Mouse (Mus musculus) thymus, postnatal 25 days (tissue): ENCODE measurements around the gene Rcsd1.
A peak's percentile ranks its signal among the peaks of the same experiment; 100 is the strongest.

Experiments used
- DNase-seq: peaks from one replicate; pipeline ENCODE4 v3.0.0; 2022

The Rcsd1 gene

DNA sequence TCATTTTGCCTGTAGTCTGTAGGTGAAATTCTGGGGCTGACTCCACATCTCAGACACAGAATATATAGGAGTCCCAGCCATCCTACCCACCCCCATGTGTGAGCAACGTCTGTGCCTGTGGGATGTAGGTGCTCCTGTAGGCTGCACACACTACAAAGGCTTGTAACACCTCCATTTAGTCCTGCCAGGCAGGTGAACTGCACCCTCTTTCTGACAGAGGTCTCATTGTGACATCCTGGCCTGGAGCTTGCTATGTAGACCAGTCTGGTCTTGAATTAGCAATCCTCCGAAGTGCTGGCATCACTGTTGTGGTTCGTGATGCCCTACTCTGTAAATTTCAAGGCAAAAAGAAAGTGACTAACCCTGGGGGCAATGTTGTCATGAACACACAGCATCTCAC lies 48.4 kb downstream of the Rcsd1 start:
- DNase-seq: no peak

DNA sequence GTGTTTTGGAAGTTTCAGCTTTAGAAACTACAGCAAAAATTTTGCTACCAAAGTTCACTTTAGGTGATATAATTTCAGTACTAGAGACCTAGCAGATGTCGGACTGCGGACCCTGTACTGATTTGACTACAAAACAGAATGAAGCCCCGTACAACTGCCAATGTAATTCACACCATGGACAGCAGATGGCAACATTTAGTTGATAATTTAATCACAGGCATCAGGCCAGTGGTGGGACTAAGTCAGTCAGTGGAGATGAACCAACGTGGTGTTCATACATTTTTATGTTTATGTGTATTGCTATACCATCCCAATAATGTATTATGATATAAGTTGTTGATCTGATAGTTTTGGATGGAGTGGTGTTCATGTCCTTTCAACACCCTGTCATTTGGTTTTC lies 48.8 kb downstream of the Rcsd1 start:
- peak; percentile 61 for DNase-seq

DNA sequence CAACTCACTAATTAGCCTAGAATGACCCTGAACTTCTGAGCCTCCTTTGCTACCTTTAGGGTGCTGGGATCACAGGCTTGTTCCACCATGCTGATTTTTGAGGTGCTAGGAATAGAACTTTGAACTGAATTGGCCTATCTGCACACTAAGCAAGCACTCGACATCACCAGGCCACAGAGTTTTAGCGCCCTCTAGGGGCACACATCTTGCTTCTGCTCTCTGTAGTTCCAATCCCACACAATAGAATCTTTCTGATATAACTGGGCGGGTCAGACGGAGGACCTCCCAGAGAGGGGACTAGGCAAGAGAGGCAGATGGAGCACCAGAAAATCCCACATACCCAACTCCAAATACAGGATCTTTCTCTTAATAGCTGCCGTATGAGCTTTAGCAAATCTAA lies 51.0 kb downstream of the Rcsd1 start:
- DNase-seq: peak; percentile 64

DNA sequence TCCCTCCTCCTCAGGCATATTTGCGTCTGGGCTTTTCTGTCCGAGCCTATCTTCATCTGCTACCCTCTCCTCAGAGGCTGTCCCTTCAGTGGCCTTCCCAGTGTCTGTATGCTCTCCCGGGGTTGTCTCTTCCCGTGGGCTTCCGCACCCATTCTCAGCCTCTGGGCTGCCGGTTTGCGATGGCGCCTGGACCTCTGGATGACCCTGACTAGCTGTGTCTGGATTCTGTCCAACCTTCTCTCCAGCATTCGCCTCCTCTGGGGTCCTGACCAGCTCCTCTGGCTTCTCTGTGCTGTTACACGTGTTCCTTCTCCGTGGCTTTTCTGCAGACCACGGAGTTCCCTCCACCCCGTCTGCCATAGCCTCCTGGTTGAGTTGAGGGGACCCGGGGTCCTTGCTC lies 54.1 kb downstream of the Rcsd1 start:
- DNase-seq: no peak

DNA sequence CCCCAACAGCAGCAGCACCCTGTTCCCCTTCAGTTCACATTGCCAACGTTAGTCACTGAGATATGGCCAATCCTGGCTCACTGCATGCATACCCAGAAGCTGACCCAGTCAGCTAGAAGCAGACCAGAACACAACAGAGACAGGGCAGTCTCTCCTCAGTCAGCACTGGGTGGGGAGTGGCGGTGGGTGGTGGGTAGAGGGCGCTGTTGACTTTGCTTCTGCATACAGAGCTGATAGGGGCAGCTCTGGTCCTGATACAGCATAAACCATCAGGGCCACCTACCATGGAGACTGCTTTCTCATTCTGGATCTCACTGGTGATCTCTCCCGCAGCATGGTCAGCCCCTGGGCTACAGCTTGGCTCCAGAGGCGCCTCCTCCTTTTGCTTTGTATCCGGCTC lies 54.5 kb downstream of the Rcsd1 start:
- peak; percentile 60 for DNase-seq

DNA sequence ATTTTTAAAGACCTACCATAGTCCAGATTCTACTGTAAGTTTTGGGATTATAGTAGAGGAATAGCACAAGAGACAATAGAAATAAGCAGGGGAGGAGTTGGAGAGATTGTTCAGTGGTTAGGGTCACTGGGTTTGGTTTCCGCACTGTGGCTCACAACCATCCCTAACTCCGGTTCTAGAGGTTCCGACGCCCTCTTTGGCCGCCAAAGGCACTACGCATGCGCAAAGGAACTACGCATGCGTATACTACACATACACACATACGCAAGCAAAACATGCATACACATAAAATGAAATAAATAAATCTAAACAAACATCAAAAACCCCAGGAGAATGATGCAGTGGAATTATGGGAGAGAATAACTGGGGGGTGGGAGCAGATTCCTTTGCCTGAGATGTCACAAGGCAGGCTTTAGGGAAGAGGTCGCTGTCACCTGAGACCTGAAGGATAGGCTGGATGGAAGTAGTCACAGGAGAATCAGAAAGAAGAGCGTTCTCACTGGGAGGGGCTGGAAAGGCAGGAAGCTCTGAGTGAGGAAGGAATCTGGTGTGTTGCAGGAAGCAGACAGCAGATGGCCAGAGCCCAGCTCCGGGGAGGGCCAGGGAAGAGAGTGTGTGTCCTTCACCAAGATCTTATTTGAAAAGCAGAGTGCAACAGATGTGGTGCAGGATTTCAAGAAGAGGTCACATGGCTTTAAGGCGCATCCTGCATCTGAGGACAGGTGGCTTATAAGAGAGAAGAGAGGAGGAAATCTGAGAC lies 56.3 kb downstream of the Rcsd1 start:
- DNase-seq: no peak

DNA sequence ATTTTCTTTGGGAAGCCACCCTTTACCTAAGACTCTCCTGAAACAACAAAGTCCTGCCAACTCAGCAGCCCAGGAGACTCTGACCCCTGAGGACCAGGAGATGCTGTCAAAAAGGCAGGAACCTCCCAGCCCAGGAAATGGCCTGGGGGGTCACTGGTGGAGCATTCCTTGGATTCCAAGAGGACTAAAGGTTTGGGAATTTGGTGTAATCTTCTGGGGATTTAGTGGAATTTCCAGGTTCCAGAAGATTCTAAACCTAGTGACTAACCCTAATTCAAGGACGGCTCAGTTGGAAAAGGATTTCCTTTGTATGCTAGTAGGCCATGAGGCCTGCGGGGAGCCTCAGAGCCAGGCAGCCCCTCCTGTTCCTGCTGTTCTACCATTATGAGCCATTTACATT lies 57.0 kb downstream of the Rcsd1 start:
- no peak for DNase-seq

DNA sequence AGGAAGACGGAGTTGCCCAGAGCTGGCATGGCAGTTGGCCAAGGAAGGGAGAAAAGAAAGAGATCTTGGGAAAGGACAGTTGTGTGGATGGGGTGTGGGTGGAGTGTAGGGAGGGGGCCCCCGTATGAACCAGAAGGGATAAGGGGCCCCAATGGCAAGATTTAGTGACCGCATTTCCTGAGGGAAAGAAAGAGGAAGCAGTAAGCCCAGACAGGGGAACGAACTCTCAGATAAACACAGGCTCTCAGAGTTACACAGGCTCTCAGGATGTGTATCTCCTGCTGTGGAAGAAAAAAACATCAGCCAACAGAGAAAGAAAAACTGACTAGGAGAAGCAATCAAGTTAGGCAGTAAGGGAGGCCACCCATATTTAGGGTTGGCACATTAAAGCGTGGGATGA lies 58.4 kb downstream of the Rcsd1 start:
- no peak for DNase-seq

DNA sequence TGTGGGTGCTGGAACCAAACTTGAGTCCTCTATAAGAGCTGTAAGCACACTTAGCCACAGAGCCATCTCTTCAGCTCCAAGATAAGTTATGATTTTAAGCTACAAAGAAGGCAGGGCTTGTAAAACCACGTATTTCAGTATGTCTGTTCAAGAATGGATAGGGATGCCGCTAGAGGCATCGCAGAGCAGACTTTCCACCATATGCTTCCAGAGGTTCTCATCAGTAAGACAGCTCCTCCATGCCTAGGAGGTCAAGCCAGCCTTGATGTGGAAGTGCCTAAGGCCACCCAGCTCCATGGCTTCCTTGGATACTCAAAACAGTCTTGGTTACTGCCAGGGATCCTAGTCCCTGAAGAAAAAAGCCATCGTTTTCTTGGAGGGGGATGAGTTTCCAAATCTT lies 64.5 kb downstream of the Rcsd1 start:
- DNase-seq: no peak

DNA sequence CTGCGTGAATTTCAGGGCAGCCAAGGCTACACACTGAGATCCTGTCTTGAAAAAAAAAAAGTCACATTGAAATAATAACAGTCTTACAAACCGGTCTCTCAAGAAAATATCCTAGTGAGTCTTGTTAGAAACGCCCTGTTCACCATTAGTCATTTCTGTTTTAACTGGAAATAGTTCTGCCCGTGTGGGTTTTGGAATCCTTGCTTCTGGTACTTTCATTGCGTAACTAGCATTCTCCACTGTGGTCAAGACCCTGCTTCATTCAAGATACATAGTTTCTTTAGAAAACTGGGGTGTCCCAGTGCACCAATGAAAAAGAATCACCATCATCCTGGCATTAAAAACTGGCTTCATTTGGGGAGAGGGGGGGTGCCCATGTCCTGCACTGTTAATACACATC lies 65.8 kb downstream of the Rcsd1 start:
- no peak for DNase-seq

DNA sequence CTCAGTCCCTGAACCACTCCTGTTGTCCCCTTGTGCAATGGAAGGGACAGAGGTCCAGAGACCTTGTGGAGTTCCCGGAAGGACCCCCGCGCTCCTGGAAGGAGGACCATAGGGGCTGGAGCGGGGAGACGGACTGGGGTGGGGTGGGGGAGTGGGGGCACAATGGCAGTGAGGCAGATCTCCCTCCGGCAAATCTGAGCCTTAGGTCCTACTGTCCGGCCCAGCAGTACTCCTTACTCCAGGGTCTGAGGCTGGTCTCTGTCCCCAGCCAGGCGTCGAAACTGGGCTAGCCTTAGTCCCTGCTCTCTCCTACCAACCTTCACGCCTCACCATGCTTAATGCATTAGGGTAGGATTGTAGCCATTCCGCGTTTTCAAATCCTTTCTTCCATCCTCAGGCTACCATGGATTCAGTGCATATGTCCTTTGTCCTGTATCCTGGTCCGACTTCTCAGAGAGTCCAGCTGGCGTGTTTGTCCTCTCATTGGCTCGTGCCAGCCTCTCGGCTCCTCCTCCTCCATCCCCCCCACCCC lies 66.7 kb downstream of the Rcsd1 start:
- DNase-seq: no peak

DNA sequence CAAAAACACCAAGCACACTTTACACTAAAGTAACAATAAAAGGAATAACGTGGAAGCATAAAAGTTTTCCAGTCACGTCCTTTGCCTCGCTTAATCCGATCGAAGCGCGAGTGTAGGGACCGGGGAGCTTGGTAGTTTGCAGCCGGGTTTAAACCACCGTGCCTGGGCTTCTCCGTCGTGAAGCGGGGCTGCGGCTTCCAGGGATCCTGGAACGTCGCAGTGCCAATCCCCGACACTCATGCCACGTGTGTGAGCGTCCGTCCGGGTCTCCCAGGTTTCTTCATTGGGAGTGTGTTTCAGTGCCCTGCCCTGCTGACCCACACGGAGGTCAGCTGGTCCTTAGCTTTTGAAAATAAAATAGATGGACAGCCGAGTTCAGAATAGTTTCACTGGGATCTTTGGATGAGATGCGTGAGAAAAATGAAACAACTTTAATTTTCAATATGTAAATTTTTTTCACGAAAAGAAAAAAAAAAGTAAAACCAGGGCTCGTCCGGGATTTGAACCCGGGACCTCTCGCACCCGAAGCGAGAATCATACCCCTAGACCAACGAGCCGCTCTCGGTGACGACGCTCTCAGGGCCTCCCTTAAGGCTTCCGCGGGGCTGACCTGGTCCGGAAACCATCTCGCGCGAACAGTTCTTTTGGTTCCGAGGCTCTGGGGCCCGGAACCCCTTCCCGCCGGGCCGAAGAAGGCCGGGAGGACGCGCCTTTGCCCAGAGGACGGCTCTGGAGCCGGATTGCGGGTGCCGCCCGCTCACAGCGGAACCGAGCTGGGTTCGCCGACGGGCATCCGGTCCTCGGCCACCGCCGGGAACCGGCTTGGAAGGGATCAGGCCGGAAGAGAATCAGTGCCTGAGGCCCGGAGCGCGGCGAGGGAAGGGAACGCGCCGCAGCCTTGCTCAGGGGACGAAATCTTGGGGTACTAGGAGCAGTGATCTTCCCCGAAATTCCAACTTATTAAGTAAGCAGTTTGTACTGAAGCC lies 67.5 kb downstream of the Rcsd1 start:
- peak; percentile 86 for DNase-seq

DNA sequence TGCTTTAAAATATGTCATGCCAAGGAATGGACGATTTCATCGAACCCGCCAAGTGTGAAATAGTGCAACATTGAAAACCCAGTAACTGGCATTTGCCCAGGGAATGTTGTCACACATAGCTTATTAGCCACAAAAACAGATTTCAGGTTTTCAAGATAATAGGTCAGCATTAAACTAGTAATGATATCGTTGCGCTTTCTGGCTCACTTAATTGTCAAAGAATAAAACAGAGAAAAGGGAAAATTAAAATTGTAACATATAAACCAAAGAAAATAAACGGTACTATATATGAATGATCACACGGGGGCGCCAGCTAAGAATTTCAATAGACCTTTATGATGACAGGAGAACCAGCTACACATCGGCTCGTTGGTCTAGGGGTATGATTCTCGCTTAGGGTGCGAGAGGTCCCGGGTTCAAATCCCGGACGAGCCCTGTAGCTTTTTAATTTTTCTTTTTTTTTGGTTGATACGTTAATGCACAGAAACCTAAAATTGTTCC lies 68.2 kb downstream of the Rcsd1 start:
- peak; percentile 77 for DNase-seq

DNA sequence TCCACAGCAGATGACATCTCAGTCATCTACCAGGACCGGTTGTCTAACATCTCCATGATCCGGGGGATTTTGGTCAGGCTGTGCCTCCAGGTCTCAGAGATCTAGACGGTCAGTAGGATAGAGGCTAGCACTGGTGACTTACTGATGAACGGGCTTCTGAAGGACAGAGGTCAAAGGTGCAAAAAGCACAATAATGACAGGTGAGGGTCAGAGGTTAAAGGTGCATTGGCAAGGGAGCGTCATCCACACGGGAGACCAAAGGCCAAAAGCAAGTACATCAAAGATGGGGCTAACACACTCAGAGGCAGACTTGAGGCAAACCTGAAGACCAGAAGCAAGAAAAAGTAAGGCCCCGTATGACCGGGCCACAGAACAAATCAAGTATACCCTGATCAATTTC lies 73.3 kb downstream of the Rcsd1 start:
- no peak for DNase-seq

DNA sequence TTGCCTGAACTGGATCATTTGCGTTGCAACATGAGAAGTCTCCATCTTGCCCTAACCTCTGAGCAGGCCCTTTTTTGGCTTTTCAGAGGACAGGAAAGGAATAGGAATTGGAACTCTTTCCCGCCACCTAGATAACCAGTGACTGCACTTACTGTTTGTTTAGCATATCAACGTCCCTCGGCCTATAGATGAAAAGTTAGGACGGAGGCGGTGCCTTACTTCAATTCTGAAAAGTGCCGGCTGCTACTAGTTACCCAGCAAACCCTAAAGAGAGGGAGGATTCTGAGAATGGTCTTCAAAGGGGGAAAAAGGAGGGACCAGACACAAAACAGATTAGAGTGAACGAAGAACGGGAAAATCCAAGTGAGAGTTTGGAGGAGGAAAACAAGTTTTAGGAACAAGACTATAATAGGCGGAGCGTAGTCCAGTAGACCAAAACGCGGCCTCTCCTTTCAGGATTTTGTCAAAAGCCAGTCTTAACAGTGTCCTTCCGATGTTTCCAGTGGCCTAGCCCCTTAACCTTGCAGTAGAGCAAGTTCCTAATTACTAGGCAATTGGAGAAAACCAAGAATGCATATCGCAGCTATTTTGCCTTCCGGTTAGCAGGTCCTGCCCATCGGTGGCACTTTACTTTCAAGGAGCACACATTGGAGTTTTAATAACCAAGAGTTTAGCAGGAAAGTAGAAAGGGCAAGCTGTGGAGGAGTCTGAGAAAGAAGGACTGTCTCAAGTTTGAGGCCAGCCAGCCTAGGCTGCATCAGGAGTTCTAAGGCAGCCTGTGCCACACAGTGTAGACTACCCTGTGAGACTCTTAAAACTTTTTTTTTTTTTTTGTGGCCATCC lies 74.3 kb downstream of the Rcsd1 start:
- DNase-seq: no peak

DNA sequence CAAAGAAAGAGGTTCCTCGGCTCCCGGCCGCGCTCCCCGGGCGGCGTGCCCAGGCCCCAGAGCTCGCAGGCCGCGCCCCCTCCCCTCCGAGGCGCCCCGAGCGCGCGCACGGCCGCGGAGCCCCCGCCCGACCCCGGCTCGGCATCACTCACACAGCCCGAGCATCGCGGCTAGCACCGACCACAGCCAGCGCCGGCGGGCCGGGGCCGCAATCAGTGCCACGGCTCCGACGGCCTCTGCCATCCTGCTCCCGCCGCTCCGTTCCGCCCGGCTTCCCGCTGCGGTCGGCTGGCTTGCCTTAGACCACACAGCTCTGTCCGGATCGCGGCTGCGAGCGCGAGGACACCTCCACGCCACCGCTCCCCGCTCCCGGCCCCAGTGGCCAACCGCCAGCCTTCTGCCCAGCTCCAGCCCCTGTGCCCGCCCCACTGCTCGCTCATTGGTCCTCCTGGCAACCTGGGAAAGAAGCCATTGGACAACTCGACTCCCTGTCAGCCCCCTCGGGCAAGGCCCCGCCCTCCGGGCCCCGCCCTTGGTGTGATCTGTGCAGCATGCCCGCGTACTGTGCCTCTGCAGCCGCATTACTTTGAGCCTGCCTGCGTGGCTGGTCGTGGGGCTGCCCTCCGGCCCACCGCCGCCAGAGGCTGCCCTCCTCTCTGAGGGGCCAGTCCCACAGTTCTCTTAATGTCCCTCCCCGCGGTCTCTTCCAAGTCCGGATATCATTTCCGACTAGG lies 75.2 kb downstream of the Rcsd1 start, which contains the start of gene Mpzl1:
Gene Mpzl1 (minus strand): TSS at position 388 of the 734 bp plus-strand sequence.
- peak; percentile 95 for DNase-seq

DNA sequence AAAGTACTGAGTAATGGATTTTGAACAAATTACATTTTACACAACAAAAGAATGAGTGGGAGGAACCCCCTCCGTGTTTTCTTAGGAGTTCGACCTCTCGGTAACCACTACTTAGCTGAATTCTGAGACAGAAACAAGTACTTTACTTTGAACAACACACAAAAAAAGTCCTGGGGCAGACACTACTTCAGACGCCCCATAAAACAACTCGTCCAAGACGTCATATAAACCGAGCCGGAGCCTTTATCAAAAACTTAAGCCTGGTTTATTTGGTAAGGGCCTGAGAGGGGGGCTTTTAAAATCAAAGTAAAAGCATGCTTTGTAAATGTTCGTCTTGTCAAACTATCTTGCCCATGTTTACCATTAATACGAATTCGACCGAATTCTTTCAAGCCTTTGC lies 76.2 kb downstream of the Rcsd1 start:
- DNase-seq: no peak

DNA sequence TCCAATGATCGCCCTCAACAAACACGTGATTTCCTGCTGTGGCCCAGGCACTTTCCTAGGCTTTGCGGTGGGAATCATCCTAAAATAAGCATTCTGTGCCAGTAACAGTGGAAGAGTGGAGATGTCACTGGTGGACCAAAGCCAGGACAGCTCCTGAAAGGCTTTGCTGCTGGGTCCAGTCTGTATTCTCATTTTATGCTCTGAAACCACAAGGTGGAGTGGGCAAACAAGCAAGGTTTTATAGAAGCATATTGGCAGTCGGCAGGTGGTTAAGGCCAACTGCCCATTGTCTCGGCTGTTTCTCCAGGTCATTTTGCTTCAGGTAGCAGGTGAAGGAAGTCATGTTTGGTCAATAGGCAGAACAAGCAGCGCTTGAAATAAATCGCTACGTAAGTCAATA lies 78.4 kb downstream of the Rcsd1 start:
- DNase-seq: no peak

DNA sequence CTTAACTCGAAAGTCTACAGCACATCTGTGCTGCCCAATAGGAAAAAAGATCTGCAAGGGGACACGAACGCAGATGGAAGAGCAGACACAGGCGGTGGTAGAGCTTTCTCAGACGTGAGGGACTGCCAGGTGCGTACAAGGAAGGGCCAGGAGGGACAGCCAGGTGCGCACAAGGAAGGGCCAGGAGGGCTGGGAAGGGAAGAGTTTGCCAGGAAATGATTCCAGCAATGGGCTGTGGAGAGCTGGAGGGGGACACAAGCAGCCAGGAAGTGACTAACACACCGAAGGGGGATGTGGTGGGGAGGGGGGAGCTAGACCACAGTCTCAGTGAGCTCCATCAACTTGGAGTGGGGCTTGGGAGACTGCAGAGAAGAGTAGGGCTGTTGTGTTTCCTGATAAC lies 79.6 kb downstream of the Rcsd1 start:
- DNase-seq: no peak

DNA sequence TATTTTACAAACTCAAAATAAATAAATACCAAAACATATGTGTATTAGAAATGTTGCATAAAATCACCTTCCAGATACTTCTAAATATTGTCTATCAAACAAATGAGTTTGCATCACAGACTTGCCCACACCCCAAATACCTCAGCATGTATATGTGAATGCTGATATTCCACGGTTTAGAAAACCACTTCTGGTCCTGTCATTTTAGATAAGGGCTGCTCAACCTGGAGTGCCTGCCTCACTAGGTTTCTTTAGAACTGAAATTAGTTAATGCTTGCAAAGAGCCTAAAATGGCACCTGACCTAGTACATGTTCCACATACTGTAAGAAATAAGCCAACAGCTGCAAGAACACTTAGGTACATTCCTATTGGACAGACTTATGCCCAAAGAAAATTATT lies 81.0 kb downstream of the Rcsd1 start:
- DNase-seq: no peak

DNA sequence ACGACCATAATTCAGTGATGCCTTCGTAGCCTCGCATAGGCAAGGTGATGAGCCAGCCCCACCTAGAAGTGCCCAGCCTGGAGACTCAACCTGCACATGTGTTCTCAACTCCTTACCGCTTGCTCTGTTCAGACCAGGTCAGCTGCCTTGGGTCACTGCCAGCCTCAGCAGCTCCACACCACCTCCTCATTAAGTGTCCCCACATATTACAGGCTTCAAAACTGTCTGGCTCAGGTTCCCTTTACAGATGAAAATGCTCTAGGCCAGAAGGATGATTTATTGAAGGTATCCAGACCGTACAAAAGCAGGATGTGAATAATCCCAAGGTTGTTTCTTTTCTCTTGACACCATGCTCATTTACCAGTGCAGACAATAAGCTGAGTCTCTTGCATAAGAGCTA lies 83.7 kb downstream of the Rcsd1 start:
- DNase-seq: no peak

DNA sequence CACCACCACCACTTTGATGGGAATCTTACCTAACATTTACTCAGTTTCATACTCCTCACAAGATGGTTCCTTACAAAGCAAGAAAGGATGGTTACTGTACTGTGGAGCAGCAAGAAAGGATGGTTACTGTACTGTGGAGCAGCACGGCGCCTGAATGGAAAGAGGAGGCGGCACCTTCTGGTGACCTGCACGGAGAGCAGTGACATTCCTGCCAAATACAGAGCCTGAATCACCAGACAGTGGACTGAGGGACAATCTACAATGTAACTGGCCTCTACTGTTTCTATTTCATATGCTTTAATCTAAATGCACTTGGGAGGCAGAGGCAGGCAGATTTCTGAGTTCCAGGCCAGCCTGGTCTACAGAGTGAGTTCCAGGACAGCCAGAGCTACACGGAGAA lies 84.5 kb downstream of the Rcsd1 start:
- no peak for DNase-seq
